Mouse (Mus musculus): ENCODE data around the gene Actr5. TPM values are rescaled to one million over a fixed set of nuclear protein-coding genes. Genes with fewer than 3 reads are reported as not detected.

Actr5 gene
- polyA plus RNA-seq, 1 experiment from 2014 or later = 13.3 TPM

GRCm38 (mm10) chr2:158682344-158683037, 57.8 kb downstream of the Actr5 start:
- 44% methylated on average over 11 of the region's 11 CpGs for WGBS (ENCODE audit: insufficient replicate concordance)
- peaks cover 5% of the 10 kb centered on the region; the same call in 1 of the 2 replicates for H3K27me3 ChIP-seq (replicated peaks)
- ATAC-seq = no peak
- no peak overlapping the region for H3K27ac ChIP-seq
- H3K36me3 ChIP-seq = no peaks in the 10 kb centered on the region
- H3K9ac ChIP-seq = no peak overlapping the region
- no peak overlapping the region for H3K4me3 ChIP-seq
- 0 out of 2 replicates have a peak, but pooled peaks cover 5% of the 10 kb centered on the region for H3K4me1 ChIP-seq
- no peaks in the 10 kb centered on the region for H3K9me3 ChIP-seq (replicated peaks)
- H3K4me2 ChIP-seq = no peak overlapping the region

- ATAC-seq = no peak
- Histone ChIP-seq H3K4me2 (no peak overlapping the region), H3K36me3 (no peaks in the 10 kb centered on the region), H3K4me3 (no peak overlapping the region), H3K27me3 (replicated peaks) (peaks cover 5% of the 10 kb centered on the region; the same call in 1 of the 2 replicates), H3K4me1 (0 out of 2 replicates have a peak, but pooled peaks cover 5% of the 10 kb centered on the region), H3K27ac (no peak overlapping the region), H3K9me3 (replicated peaks) (no peaks in the 10 kb centered on the region), H3K9ac (no peak overlapping the region)
- 23% methylated on average over 4 of the region's 4 CpGs for WGBS (ENCODE audit: insufficient replicate concordance)
These were observed 58.3 kb downstream of the Actr5 start for GRCm38 (mm10) chr2:158683038-158683413.

GRCm38 (mm10) chr2:158684247-158684843, 59.7 kb downstream of the Actr5 start:
- WGBS (ENCODE audit: insufficient replicate concordance) = 53% methylated on average over 9 of the region's 9 CpGs
- Histone ChIP-seq H3K4me3 (no peak overlapping the region), H3K36me3 (no peaks in the 10 kb centered on the region), H3K4me2 (no peak overlapping the region), H3K4me1 (peaks cover 10% of the 10 kb centered on the region; the same call in 1 of the 2 replicates), H3K9me3 (replicated peaks) (no peaks in the 10 kb centered on the region), H3K27me3 (replicated peaks) (peaks cover 5% of the 10 kb centered on the region; the same call in 1 of the 2 replicates), H3K9ac (no peak overlapping the region), H3K27ac (no peak overlapping the region)
- ATAC-seq = no peak

- Histone ChIP-seq H3K9me3 (replicated peaks) (no peaks in the 10 kb centered on the region), H3K27ac (no peak overlapping the region), H3K4me3 (no peak overlapping the region), H3K4me1 (peaks cover 13% of the 10 kb centered on the region; the same call in 1 of the 2 replicates), H3K27me3 (replicated peaks) (peaks cover 5% of the 10 kb centered on the region; the same call in 1 of the 2 replicates), H3K4me2 (no peak overlapping the region), H3K9ac (no peak overlapping the region), H3K36me3 (no peaks in the 10 kb centered on the region)
- no peak for ATAC-seq
- WGBS (ENCODE audit: insufficient replicate concordance) = 77% methylated on average over 3 of the region's 3 CpGs
These were observed 60.2 kb downstream of the Actr5 start for GRCm38 (mm10) chr2:158684910-158685309.

- H3K27ac ChIP-seq = no peak overlapping the region
- H3K9me3 ChIP-seq (replicated peaks) = no peaks in the 10 kb centered on the region
- peaks cover 5% of the 10 kb centered on the region; the same call in 1 of the 2 replicates for H3K27me3 ChIP-seq (replicated peaks)
- no peak overlapping the region for H3K4me3 ChIP-seq
- no peaks in the 10 kb centered on the region for H3K36me3 ChIP-seq
- peaks cover 13% of the 10 kb centered on the region; the same call in 1 of the 2 replicates for H3K4me1 ChIP-seq
- H3K9ac ChIP-seq = no peak overlapping the region
- no peak for ATAC-seq
- 67% methylated on average over 2 of the region's 2 CpGs for WGBS (ENCODE audit: insufficient replicate concordance)
- H3K4me2 ChIP-seq = no peak overlapping the region
These were observed 61.7 kb downstream of the Actr5 start for GRCm38 (mm10) chr2:158686394-158686793.

- Histone ChIP-seq H3K27me3 (replicated peaks) (no peaks in the 10 kb centered on the region; the same call in 1 of the 2 replicates), H3K27ac (no peak overlapping the region), H3K4me1 (peaks cover 8% of the 10 kb centered on the region; the same call in 1 of the 2 replicates), H3K9me3 (replicated peaks) (no peaks in the 10 kb centered on the region), H3K9ac (no peak overlapping the region), H3K36me3 (no peaks in the 10 kb centered on the region), H3K4me2 (no peak overlapping the region), H3K4me3 (no peak overlapping the region)
- 35% methylated on average over 25 of the region's 25 CpGs for WGBS (ENCODE audit: insufficient replicate concordance)
- ATAC-seq = no peak
These were observed 63.1 kb downstream of the Actr5 start for GRCm38 (mm10) chr2:158687804-158688241.

MicroRNAs within 50 kb of the gene (microRNA counts, 519-probe panel; counts per million panel counts)
- microRNA mmu-miR-3474 = 582 counts per million, percentile 70 among the panel's probes with 10 or more counts

Small RNAs within 50 kb of the gene (microRNA-seq; reads per million reads assigned to microRNA genes)
- gene Mir3474 = 3.5 reads per million, percentile 2 among the genes with 10 or more reads in this experiment

Other genes starting within 250 kb of the Actr5 start
- gene Snhg11, start 249.2 kb upstream of the Actr5 start, polyA plus RNA-seq (2016; fragmentation: Nextera tagmentation; extraction: Ambion mirVana) = 2.2 and 2.4 TPM in 2 replicates
- 10.5 TPM in 2 replicates for gene Ralgapb, start 215.0 kb upstream of the Actr5 start, polyA plus RNA-seq (2016; fragmentation: Nextera tagmentation; extraction: Ambion mirVana)
- gene Adig, start 122.3 kb upstream of the Actr5 start, polyA plus RNA-seq (2016; fragmentation: Nextera tagmentation; extraction: Ambion mirVana) = not detected in 2 replicates
- gene Arhgap40, start 112.1 kb upstream of the Actr5 start, polyA plus RNA-seq (2016; fragmentation: Nextera tagmentation; extraction: Ambion mirVana) = not detected in 2 replicates
- gene Slc32a1, start 14.1 kb upstream of the Actr5 start, polyA plus RNA-seq (2016; fragmentation: Nextera tagmentation; extraction: Ambion mirVana) = not detected in 2 replicates
- gene Ppp1r16b, start 40.5 kb downstream of the Actr5 start, polyA plus RNA-seq (2016; fragmentation: Nextera tagmentation; extraction: Ambion mirVana) = 1.9 and 2.0 TPM in 2 replicates
- 20.7 and 21.7 TPM in 2 replicates for gene Fam83d, start 143.2 kb downstream of the Actr5 start, polyA plus RNA-seq (2016; fragmentation: Nextera tagmentation; extraction: Ambion mirVana)
- 5.6 and 7.1 TPM in 2 replicates for gene Dhx35, start 169.9 kb downstream of the Actr5 start, polyA plus RNA-seq (2016; fragmentation: Nextera tagmentation; extraction: Ambion mirVana)

All from liver, embryonic 12.5 days (tissue).